Mouse (Mus musculus): ENCODE results near the gene Dscam.

Dscam gene

GRCm38 (mm10) chr16:96945468-96946302 is 224.9 kb downstream of the Dscam start:
- in situ Hi-C loops (cut with MboI, MseI): no loop called here

GRCm38 (mm10) chr16:96943648-96944047 is 226.9 kb downstream of the Dscam start:
- in situ Hi-C loops (cut with MboI, MseI): no loop called here

DNA sequence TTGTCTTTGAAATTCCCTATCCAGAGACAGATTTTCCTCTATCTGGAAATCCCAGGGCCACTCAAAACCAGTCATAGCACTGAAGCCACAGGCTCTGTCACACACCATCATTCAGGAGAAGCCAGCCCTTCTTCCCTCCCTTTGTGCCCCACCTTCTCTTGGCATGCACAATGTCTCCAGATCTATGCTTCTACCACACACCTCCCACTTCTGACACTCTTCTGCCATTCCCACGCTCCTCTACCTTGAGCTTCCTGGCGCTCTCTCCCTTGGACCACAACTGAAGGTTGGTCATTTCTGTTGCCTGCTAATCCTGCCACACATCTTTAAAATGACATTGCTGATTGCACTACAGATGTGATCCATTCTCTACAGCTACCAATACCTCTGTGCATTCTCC is 235.8 kb downstream of the Dscam start:
- in situ Hi-C loops (cut with MboI, MseI): no loop called here

DNA sequence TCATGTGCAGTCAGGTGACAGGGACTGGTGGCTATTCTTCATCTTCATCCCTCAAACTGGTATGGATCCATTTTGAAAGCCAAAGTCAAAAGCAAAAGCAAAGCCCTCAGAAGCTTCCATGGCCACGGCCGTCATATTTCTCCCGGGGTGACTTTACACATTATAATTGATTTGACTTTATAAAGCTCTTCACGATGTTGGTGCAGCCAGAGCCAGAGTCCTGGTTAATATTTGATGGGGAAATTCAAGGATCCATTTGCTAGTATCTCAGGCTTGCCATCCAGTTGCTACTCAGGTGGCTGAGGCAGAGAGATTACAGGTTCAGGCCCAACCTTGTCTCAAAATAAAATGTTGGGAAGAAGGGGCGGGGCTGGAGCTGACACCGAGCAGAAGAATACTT is 238.3 kb downstream of the Dscam start:
- in situ Hi-C loops (cut with MboI, MseI): no loop called here

DNA sequence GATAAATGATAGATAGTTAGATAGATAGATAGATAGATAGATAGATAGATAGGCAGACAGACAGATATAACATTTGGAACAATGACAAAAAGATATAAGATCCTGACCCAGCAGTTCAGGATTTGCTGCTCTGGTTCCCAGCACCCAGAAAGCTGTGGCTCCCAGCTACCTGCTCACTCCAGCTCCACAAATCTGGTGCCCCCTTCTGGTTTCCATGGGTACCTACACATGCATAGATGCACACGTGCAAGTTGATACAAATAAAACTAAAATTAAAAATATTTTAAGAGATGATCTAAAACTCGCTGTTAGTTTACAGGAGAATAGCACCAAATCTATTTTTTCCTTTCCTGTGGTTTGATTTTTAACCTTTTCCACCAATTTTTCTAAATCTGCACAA is 238.8 kb downstream of the Dscam start:
- in situ Hi-C loops (cut with MboI, MseI): no loop called here

GRCm38 (mm10) chr16:96928011-96928410 is 242.5 kb downstream of the Dscam start:
- in situ Hi-C loops (cut with MboI, MseI): no loop called here

DNA sequence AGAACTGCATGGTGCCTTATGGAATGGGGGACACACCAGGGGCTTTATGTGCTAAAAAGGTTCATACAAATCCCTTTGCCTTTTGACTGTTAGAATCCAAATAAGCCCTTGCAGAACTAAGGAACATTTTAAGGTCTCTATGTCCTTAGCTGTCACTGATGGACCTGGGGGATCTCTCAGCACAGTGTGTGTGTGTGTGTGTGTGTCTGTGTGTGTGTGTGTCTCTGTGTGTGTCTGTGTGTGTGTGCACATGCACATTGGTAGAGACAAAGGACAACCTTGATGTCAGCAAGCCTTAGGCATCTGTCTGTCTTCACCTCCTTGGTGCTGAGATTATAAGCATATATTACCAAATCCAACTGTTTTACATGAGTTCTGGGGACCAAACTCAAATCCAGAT is 243.1 kb downstream of the Dscam start:
- in situ Hi-C loops (cut with MboI, MseI): no loop called here

DNA sequence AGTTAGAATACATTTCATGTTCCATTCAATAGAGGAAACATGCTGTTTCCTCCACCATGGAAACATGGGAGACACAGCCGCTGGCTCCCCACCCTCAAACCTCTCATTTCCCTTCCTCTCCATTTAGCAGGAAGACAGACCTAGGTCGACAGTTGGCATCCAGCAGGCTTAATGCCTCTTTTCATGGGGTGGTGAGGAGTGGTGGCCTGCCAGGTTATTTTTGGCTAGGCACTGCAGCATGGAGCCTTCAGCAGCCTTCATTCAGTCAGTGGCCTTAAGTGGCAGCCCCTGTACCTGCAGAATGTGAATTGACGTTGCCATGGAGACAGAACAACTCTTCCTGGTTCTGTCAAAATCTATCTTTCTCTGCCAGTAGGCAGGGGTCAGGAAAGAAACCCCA is 243.6 kb downstream of the Dscam start:
- in situ Hi-C loops (cut with MboI, MseI): no loop called here

DNA sequence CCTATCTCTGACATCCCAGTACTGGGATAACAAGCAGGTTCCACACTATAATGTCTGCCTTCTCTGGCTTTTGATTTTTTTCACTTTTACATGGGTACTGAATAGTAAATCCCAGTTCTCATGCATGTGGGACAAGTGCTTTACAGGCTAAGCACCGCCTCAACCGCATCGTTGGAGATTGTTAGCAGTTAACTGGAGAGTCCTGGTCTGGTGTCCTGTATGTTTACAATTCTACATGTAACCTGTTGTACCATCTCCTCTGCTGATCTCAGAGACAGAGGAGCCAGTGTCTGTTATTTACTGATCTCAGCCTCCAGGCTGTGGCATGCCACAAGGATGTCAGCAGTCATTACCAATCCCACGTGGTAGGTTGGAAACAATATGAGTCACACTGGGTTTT is 246.6 kb downstream of the Dscam start:
- in situ Hi-C loops (cut with MboI, MseI): no loop called here

- in situ Hi-C loops (cut with MboI, MseI): no loop called here
These were observed 256.1 kb downstream of the Dscam start for GRCm38 (mm10) chr16:96914495-96914894.

GRCm38 (mm10) chr16:96912836-96913235 is 257.7 kb downstream of the Dscam start:
- in situ Hi-C loops (cut with MboI, MseI): no loop called here

DNA sequence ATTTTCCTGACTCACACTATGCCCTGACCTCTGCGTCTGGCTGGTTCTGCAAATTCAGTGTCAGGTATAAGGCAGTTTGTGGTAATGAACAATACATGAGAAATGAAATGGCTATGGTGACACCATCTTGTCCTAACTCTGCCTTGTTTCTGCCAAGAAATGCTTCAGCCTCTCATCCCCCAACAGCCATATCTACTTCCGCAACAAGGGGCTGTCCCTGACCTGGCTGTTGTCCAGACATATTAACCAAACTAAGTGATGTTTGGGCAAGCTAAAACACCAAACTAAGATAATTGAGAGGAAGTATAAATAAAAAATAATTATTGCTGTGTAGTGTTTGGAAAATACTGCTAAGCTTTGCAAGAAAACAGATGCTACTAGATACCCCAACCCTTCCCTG is 258.4 kb downstream of the Dscam start:
- in situ Hi-C loops (cut with MboI, MseI): no loop called here

- in situ Hi-C loops (cut with MboI, MseI): no loop called here
These were observed 260.0 kb downstream of the Dscam start for GRCm38 (mm10) chr16:96910405-96911164.

DNA sequence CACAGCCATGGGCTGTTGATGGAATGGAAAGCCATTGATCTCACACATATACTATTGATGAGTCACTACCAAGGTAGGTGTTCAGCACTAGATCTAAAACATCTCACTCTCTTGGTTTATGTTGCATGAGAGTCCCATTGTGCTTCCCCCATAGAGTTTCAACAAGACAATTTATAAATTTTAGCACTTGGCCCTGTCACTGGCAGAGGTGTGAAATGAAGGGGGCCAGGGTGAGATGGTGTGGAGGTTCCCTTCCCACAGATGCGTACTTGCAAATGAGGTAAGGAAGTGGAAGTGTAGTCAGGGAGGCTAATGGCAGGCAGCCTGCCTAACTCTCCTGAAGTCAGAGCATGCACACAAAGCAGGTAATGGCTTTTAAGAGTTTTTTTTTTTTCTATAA is 262.7 kb downstream of the Dscam start:
- in situ Hi-C loops (cut with MboI, MseI): no loop called here

DNA sequence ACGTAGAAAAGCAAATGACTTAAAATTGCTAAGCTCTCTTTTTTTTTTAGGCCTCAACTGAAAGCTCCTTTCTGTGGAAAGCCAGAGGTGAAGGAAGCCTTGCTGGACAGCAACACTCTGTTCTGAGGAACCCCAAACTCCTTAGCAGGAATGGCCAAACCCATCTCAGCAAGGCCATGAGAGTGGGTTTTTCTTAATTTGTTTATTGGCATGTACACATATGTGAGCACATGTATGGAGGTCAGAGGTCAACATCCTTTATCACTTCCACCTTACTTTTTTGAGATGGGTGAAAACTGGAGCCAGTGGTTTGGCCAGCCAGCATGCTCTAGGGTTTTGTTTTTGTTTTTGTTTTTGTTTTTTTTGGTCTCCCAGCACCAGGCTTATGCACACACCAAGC is 263.5 kb downstream of the Dscam start:
- in situ Hi-C loops (cut with MboI, MseI): no loop called here

DNA sequence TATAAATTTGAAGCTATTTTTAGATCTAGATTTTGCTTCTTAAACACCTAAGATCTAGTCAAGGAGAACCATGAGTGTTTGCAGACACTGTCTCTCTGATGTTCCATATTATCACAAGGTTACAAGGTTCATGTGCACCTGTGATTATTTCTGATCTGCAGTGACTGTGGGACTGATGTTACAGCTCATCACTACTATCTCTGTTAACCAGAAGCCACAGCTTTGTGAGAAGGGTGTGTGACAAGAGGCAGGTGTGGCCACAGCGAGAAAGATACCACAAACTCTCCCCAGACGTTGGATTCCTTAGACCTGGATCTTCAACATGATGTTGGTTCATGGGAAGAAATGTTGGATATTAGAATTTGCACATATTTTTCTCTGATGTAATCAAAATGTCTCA is 263.9 kb downstream of the Dscam start:
- in situ Hi-C loops (cut with MboI, MseI): no loop called here

- in situ Hi-C loops (cut with MboI, MseI): no loop called here
These were observed 265.8 kb downstream of the Dscam start for GRCm38 (mm10) chr16:96904761-96905160.

DNA sequence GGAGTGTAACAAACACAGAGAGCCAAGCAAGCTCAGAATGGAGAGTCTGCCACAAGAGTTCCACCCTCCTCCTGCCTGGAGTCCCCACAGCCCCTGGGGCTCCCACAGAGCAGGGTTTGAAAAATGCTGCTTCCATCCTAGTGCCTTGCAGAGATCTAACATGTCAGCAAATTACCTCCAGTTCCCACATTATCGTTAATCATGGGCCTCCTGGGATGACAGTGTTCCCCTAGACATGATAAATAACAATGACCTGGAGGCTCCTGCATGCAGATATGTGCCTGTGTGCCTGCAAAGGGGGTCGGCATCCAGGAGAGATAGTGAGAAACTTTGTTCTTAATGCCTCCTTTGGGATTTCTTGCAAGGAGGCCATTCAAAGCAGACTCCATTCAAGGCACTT is 266.2 kb downstream of the Dscam start:
- in situ Hi-C loops (cut with MboI, MseI): no loop called here

DNA sequence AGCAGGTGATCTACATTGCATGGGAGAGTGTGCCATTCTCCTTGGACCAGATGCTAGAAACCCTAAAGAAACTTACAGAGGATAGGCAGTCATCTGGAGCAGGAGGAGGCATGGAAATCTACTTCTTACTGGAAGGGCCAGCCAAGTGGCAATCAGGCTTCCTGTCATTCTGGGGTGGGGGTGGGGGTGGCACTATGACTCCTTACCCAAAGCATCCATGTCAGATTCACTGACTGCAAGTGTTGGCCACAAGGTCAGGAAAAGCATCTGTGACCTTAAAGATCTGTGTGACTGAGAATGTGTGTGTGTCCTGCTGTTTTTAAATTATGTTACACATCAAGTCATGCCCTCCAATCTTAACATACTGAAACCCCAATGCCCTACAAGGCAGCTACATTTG is 268.0 kb downstream of the Dscam start:
- in situ Hi-C loops (cut with MboI, MseI): no loop called here

DNA sequence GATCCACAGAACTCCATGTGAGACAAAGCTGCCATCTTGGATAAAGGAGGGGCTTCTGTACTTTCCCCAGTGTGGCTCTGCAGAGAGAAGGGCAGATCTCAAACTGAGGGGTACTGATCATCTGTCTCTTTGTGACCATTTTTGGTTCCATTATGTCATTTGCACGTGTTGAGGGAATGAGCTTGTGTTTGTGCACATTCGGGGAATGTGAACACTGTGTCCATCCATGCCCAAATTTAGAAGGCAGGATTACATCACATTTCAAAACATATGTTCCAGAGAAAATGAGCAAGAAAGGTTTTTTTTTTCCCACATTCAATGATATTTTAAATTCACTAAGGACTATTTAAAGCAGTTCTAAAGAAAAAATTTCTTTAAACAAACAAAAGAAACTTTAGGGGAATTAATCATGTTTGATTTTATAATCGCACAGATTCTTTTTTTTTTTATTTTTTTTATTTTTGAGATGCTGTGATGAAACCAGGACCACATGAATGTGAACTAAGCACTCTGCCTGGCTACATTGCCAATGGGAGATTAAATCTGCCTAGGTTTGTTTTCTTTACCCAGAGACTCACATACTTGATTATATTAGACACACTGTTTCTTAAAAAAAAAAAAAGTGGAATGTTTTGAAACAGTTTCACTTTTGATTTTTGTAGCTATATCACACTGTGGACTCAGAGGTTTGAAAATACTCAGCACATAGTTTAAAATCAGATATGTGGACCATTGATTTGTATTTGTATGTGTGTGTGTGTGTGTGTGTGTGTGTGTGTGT is 269.1 kb downstream of the Dscam start:
- in situ Hi-C loops (cut with MboI, MseI): no loop called here

GRCm38 (mm10) chr16:96899329-96899728 is 271.2 kb downstream of the Dscam start:
- in situ Hi-C loops (cut with MboI, MseI): loop anchor here (10.0 kb wide), 1 partner anchor 405 kb away; no protein-coding TSS in a partner anchor

DNA sequence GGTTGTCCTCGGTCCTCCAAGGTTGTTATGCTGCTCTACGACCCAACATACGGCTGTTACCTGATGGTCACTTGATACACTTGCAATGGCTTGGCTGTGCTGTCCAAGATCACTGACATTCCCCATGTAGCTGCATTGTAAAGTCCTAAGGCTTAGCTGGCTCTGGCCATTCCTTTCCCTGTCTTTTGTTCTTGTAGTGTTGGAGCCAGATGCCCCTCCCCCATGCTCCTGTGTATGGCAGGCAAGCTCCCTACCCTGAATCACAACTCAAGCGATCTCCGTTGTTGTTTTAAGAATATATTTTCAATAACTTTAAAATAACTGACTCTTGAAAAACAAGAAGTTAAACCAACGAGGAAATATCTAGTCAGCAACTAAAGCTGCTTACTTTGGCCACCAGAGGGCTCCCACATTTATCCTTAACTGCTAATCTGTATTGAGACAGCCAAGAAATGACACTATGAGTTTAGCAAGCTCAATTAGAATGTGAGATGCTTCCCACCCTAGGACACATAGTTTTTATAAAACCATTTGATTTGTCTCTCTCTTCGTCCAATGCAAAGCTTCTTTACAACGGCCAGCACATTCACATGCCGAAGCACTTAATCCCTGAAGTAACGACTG is 273.9 kb downstream of the Dscam start:
- in situ Hi-C loops (cut with MboI, MseI): loop anchor here (10.0 kb wide), 1 partner anchor 408 kb away; no protein-coding TSS in a partner anchor

Data from regulatory T cell (primary cell).